Mouse (Mus musculus): ENCODE measurements around the gene Defb30. TPM values are rescaled to one million over a fixed set of nuclear protein-coding genes. Genes with fewer than 3 reads are reported as not detected.

Gene Defb30
- polyA plus RNA-seq, 1 experiment, result not detected

- H3ac ChIP-seq (ENCODE audit: control insufficient read depth, insufficient read length), result no peak overlapping the region
- no peak overlapping the region for H3K4me3 ChIP-seq
- H3K36me3 ChIP-seq (ENCODE audit: control insufficient read depth, insufficient read depth), result no peaks in the 10 kb centered on the region
- no peaks in the 10 kb centered on the region for H3K27me3 ChIP-seq (ENCODE audit: control insufficient read depth, insufficient read depth, insufficient read length)
- TF ChIP-seq POLR2A (IDR thresholded peaks at IDR 0.05; ENCODE audit: insufficient read length, low read depth), result no peak
- TF ChIP-seq REST (IDR thresholded peaks at IDR 0.05; ENCODE audit: insufficient read depth, insufficient read length), result no peak
- TF ChIP-seq TCF12 (IDR thresholded peaks at IDR 0.05; ENCODE audit: insufficient read depth, poor library complexity, severe bottlenecking), result no peak
- no peak overlapping the region for H3K4me2 ChIP-seq (ENCODE audit: low read depth)
- H3K79me2 ChIP-seq (ENCODE audit: control insufficient read depth, insufficient read depth), result no peaks in the 10 kb centered on the region
Observed at GRCm38 (mm10) chr14:62998977-62999376, 50.8 kb downstream of the Defb30 start.

- Histone ChIP-seq H3K27me3 (ENCODE audit: control insufficient read depth, insufficient read depth, insufficient read length) (no peaks in the 10 kb centered on the region), H3K4me2 (ENCODE audit: low read depth) (no peak within 1 kb of the TSS), H3K36me3 (ENCODE audit: control insufficient read depth, insufficient read depth) (no peaks in the 10 kb centered on the region), H3K4me3 (no peak within 1 kb of the TSS), H3ac (ENCODE audit: control insufficient read depth, insufficient read length) (no peak within 1 kb of the TSS), H3K79me2 (ENCODE audit: control insufficient read depth, insufficient read depth) (no peaks in the 10 kb centered on the region)
- TF ChIP-seq CEBPB (IDR thresholded peaks at IDR 0.05; ENCODE audit: insufficient read depth, poor library complexity, severe bottlenecking), result no peak
- no peak for TF ChIP-seq USF1 (IDR thresholded peaks at IDR 0.05; ENCODE audit: low read depth)
- no peak for TF ChIP-seq TCF3 (IDR thresholded peaks at IDR 0.05; ENCODE audit: insufficient read length, low read depth)
- no peak for TF ChIP-seq MYOD1 (IDR thresholded peaks at IDR 0.05; ENCODE audit: control insufficient read depth in 1 of 3, insufficient read length in 2 of 3, low read depth in 2 of 3)
- TF ChIP-seq MAX (IDR thresholded peaks at IDR 0.05; ENCODE audit: low read depth), result no peak
- no peak for TF ChIP-seq E2F4 (IDR thresholded peaks at IDR 0.05; ENCODE audit: insufficient read depth)
- TF ChIP-seq POLR2AphosphoS2 (IDR thresholded peaks at IDR 0.05; ENCODE audit: insufficient read length, low read depth), result no peak
- TF ChIP-seq REST (IDR thresholded peaks at IDR 0.05; ENCODE audit: insufficient read depth, insufficient read length), result no peak
- TF ChIP-seq POLR2A (IDR thresholded peaks at IDR 0.05; ENCODE audit: insufficient read length, low read depth), result no peak
- no peak for TF ChIP-seq TCF12 (IDR thresholded peaks at IDR 0.05; ENCODE audit: insufficient read depth, poor library complexity, severe bottlenecking)
Observed at GRCm38 (mm10) chr14:62997777-62998176, 52.0 kb downstream of the Defb30 start, which contains the start of gene Defb47. Defb47 (plus strand) TSS chr14:62998077.

DNA sequence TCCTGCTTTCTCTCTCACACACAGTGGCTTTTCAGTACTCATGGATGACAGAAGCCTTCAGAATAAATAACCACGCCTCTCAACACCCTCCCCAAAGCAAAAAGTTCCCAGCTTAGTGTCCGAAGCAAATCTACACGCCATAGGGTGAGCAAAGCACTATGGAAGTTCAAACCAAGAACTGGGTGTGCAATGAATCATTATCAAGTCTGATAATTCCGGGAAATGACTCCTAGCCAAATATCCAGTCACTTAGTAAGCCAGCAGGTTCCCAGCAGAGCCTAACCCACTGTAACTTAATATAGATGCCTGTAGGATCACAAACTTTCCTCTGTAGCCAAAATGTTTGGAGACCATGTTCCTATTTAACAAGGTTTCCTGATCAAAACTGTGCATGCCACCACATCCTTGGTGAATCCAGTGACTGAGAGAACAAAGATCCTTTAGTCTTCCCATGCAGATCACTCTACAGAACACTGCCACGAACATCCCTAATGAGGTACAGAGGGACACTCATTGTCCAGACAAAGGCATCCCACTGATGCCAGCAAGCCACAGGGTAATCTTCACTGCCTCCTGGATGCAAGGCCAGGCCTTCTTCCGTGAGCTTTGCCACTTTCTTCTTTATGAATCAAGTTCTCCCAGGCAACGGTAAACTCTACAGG lies 57.8 kb downstream of the Defb30 start:
- Histone ChIP-seq H3K79me2 (ENCODE audit: control insufficient read depth, insufficient read depth) (no peaks in the 10 kb centered on the region), H3ac (ENCODE audit: control insufficient read depth, insufficient read length) (no peak overlapping the region), H3K36me3 (ENCODE audit: control insufficient read depth, insufficient read depth) (no peaks in the 10 kb centered on the region), H3K4me2 (ENCODE audit: low read depth) (peak overlapping the region; percentile 85), H3K27me3 (ENCODE audit: control insufficient read depth, insufficient read depth, insufficient read length) (no peaks in the 10 kb centered on the region), H3K4me3 (no peak overlapping the region)
- TF ChIP-seq POLR2AphosphoS2 (IDR thresholded peaks at IDR 0.05; ENCODE audit: insufficient read length, low read depth), result no peak
- TF ChIP-seq TCF12 (IDR thresholded peaks at IDR 0.05; ENCODE audit: insufficient read depth, poor library complexity, severe bottlenecking), result no peak
- no peak for TF ChIP-seq MYOD1 (IDR thresholded peaks at IDR 0.05; ENCODE audit: control insufficient read depth in 1 of 3, insufficient read length in 2 of 3, low read depth in 2 of 3)
- TF ChIP-seq MYOG (IDR thresholded peaks at IDR 0.05; ENCODE audit: control insufficient read depth in 1 of 3, insufficient read depth in 1 of 3, insufficient read length in 2 of 3, low read depth in 2 of 3), result no peak

DNA sequence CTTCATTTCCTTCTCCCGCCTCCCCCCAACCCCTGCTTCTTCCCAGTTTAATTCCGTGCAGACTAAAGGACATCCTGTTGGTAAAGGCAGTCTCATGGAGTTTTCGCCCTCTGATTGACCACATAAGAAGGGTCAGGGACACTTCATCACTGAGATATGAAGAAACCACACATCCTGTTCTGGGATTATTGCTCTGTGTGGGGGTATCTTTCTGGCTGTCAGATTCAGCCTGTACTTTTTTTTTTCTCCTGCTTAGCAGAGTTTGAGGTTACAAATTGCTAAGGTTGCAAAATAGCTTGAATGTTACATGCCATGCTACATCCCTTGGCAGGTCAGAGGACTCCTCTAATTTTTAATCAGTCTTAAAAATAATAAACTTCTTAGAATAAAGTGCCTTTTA lies 58.5 kb downstream of the Defb30 start:
- TF ChIP-seq USF1 (IDR thresholded peaks at IDR 0.05; ENCODE audit: low read depth) (no peak), MAX (IDR thresholded peaks at IDR 0.05; ENCODE audit: low read depth) (no peak), CEBPB (IDR thresholded peaks at IDR 0.05; ENCODE audit: insufficient read depth, poor library complexity, severe bottlenecking) (peak; percentile 64; the same call in 1 of the 2 replicates), REST (IDR thresholded peaks at IDR 0.05; ENCODE audit: insufficient read depth, insufficient read length) (no peak)
- Histone ChIP-seq H3K27me3 (ENCODE audit: control insufficient read depth, insufficient read depth, insufficient read length) (no peaks in the 10 kb centered on the region), H3K4me2 (ENCODE audit: low read depth) (peak overlapping the region; percentile 85), H3K36me3 (ENCODE audit: control insufficient read depth, insufficient read depth) (no peaks in the 10 kb centered on the region), H3K79me2 (ENCODE audit: control insufficient read depth, insufficient read depth) (no peaks in the 10 kb centered on the region), H3ac (ENCODE audit: control insufficient read depth, insufficient read length) (no peak overlapping the region), H3K4me3 (no peak overlapping the region)

DNA sequence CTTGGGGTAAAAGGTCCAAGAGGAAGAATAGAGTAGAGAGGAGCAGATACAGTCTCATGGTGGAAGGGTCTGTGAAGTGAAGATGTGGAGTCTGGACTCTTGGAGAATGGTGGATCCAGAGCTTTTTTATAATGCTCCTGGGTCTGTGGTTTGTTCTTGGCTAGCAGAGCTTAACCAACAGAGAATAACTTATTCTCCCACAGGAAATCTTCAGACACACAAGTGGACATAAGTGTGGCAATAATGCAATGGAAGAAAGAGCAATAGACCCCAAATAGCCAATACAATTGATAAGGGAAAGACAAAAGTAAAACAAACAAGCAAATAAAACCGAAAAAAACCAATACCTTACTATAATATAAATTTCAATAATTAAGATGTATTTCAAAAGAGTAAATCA lies 65.3 kb downstream of the Defb30 start, which contains the start of gene Defb48:
Defb48 (minus strand) TSS at position 101 of the 400 bp plus-strand sequence.
- Histone ChIP-seq H3K4me2 (ENCODE audit: low read depth) (no peak within 1 kb of the TSS), H3K79me2 (ENCODE audit: control insufficient read depth, insufficient read depth) (no peaks in the 10 kb centered on the region), H3K27me3 (ENCODE audit: control insufficient read depth, insufficient read depth, insufficient read length) (no peaks in the 10 kb centered on the region), H3K4me3 (no peak within 1 kb of the TSS), H3K36me3 (ENCODE audit: control insufficient read depth, insufficient read depth) (no peaks in the 10 kb centered on the region), H3ac (ENCODE audit: control insufficient read depth, insufficient read length) (no peak within 1 kb of the TSS)
- TF ChIP-seq E2F4 (IDR thresholded peaks at IDR 0.05; ENCODE audit: insufficient read depth) (no peak), MAX (IDR thresholded peaks at IDR 0.05; ENCODE audit: low read depth) (no peak), TCF3 (IDR thresholded peaks at IDR 0.05; ENCODE audit: insufficient read length, low read depth) (no peak), SRF (IDR thresholded peaks at IDR 0.05; ENCODE audit: control insufficient read depth, insufficient read length, low read depth) (no peak), USF1 (IDR thresholded peaks at IDR 0.05; ENCODE audit: low read depth) (no peak), MYOD1 (IDR thresholded peaks at IDR 0.05; ENCODE audit: control insufficient read depth in 1 of 3, insufficient read length in 2 of 3, low read depth in 2 of 3) (no peak), POLR2A (IDR thresholded peaks at IDR 0.05; ENCODE audit: insufficient read length, low read depth) (no peak), TCF12 (IDR thresholded peaks at IDR 0.05; ENCODE audit: insufficient read depth, poor library complexity, severe bottlenecking) (no peak), POLR2AphosphoS2 (IDR thresholded peaks at IDR 0.05; ENCODE audit: insufficient read length, low read depth) (no peak), REST (IDR thresholded peaks at IDR 0.05; ENCODE audit: insufficient read depth, insufficient read length) (no peak), CEBPB (IDR thresholded peaks at IDR 0.05; ENCODE audit: insufficient read depth, poor library complexity, severe bottlenecking) (no peak)

Other genes with a start within 250 kb of the Defb30 start
- gene Wdfy2, start 212.3 kb downstream of the Defb30 start, polyA plus RNA-seq (2012; fragmentation: generic; extraction: Trizol), result 4.4 TPM
- gene Defb48, start 65.5 kb downstream of the Defb30 start, polyA plus RNA-seq (2012; fragmentation: generic; extraction: Trizol), result 0.13 TPM
- gene Defb47, start 51.9 kb downstream of the Defb30 start, polyA plus RNA-seq (2012; fragmentation: generic; extraction: Trizol), result 0.26 TPM
- not detected for gene Defb43, start 38.2 kb downstream of the Defb30 start, polyA plus RNA-seq (2012; fragmentation: generic; extraction: Trizol)
- gene Defb42, start 3.0 kb downstream of the Defb30 start, polyA plus RNA-seq (2012; fragmentation: generic; extraction: Trizol), result 0.40 TPM